Mouse (Mus musculus): ENCODE results near the gene 6430531B16Rik. TPM values are rescaled to one million over a fixed set of nuclear protein-coding genes. Genes with fewer than 3 reads are reported as not detected.

The 6430531B16Rik gene
- polyA plus RNA-seq, 1 experiment from 2014 or later: 0.34 TPM

GRCm38 (mm10) chr7:139975471-139975870, 3.1 kb downstream of the 6430531B16Rik start:
- Histone ChIP-seq H3K9ac (ENCODE audit: low read length) (no peak overlapping the region), H3K4me1 (ENCODE audit: control insufficient read depth, insufficient read depth, low read length) (peaks cover 10% of the 10 kb centered on the region), H3K27me3 (ENCODE audit: control insufficient read depth, insufficient read depth, low read length) (no peaks in the 10 kb centered on the region), H3K4me2 (ENCODE audit: low read depth, low read length) (no peak overlapping the region), H3K36me3 (ENCODE audit: control insufficient read depth, insufficient read depth, low read length) (no peaks in the 10 kb centered on the region), H3K9me3 (replicated peaks; ENCODE audit: control insufficient read depth, low read length) (no peaks in the 10 kb centered on the region), H3K27ac (ENCODE audit: low read length) (no peak overlapping the region), H3K4me3 (replicated peaks; ENCODE audit: low read length) (no peak overlapping the region)
- ATAC-seq (ENCODE audit: insufficient read depth, low FRiP score): no peak
- 49% methylated on average over 5 of the region's 5 CpGs for WGBS

- no peak for ATAC-seq (ENCODE audit: insufficient read depth, low FRiP score)
- Histone ChIP-seq H3K36me3 (ENCODE audit: control insufficient read depth, insufficient read depth, low read length) (no peaks in the 10 kb centered on the region), H3K27ac (ENCODE audit: low read length) (no peak overlapping the region; the same call in 1 of the 2 replicates), H3K9ac (ENCODE audit: low read length) (no peak overlapping the region), H3K4me2 (ENCODE audit: low read depth, low read length) (no peak overlapping the region), H3K27me3 (ENCODE audit: control insufficient read depth, insufficient read depth, low read length) (no peaks in the 10 kb centered on the region), H3K4me3 (replicated peaks; ENCODE audit: low read length) (no peak overlapping the region), H3K9me3 (replicated peaks; ENCODE audit: control insufficient read depth, low read length) (no peaks in the 10 kb centered on the region), H3K4me1 (ENCODE audit: control insufficient read depth, insufficient read depth, low read length) (peaks cover 9% of the 10 kb centered on the region)
- 83% methylated on average over 10 of the region's 10 CpGs for WGBS
Observed at GRCm38 (mm10) chr7:139974307-139974706, 4.2 kb downstream of the 6430531B16Rik start.

- Histone ChIP-seq H3K4me3 (replicated peaks; ENCODE audit: low read length) (no peak overlapping the region), H3K27me3 (ENCODE audit: control insufficient read depth, insufficient read depth, low read length) (no peaks in the 10 kb centered on the region), H3K9ac (ENCODE audit: low read length) (no peak overlapping the region)
Observed at GRCm38 (mm10) chr7:139972923-139973331, 5.6 kb downstream of the 6430531B16Rik start.

GRCm38 (mm10) chr7:139971436-139971835, 7.1 kb downstream of the 6430531B16Rik start:
- H3K9me3 ChIP-seq (replicated peaks; ENCODE audit: control insufficient read depth, low read length): no peaks in the 10 kb centered on the region
- 45% methylated on average over 6 of the region's 6 CpGs for WGBS
- H3K36me3 ChIP-seq (ENCODE audit: control insufficient read depth, insufficient read depth, low read length): no peaks in the 10 kb centered on the region
- no peak overlapping the region for H3K4me2 ChIP-seq (ENCODE audit: low read depth, low read length)
- H3K27ac ChIP-seq (ENCODE audit: low read length): peak overlapping the region; percentile 78
- peak; percentile 41; the same call in 1 of the 2 replicates for ATAC-seq (ENCODE audit: insufficient read depth, low FRiP score)
- H3K4me1 ChIP-seq (ENCODE audit: control insufficient read depth, insufficient read depth, low read length): no peaks in the 10 kb centered on the region; the same call in 1 of the 2 replicates
- H3K9ac ChIP-seq (ENCODE audit: low read length): 0 out of 2 replicates have a peak overlapping the region, but pooled peaks have one; percentile 2
- H3K4me3 ChIP-seq (replicated peaks; ENCODE audit: low read length): no peak overlapping the region
- no peaks in the 10 kb centered on the region for H3K27me3 ChIP-seq (ENCODE audit: control insufficient read depth, insufficient read depth, low read length)

More at GRCm38 (mm10) chr7:139972923-139973331, 5.6 kb downstream of the 6430531B16Rik start:
- no peaks in the 10 kb centered on the region for H3K36me3 ChIP-seq (ENCODE audit: control insufficient read depth, insufficient read depth, low read length)
- ATAC-seq (ENCODE audit: insufficient read depth, low FRiP score): no peak
- H3K27ac ChIP-seq (ENCODE audit: low read length): no peak overlapping the region
- H3K4me1 ChIP-seq (ENCODE audit: control insufficient read depth, insufficient read depth, low read length): no peaks in the 10 kb centered on the region; the same call in 1 of the 2 replicates
- H3K9me3 ChIP-seq (replicated peaks; ENCODE audit: control insufficient read depth, low read length): no peaks in the 10 kb centered on the region
- H3K4me2 ChIP-seq (ENCODE audit: low read depth, low read length): no peak overlapping the region

- ATAC-seq (ENCODE audit: insufficient read depth, low FRiP score): peak; percentile 26; the same call in 1 of the 2 replicates
- H3K4me2 ChIP-seq (ENCODE audit: low read depth, low read length): no peak overlapping the region
- H3K9ac ChIP-seq (ENCODE audit: low read length): no peak overlapping the region
- no peaks in the 10 kb centered on the region for H3K36me3 ChIP-seq (ENCODE audit: control insufficient read depth, insufficient read depth, low read length)
- H3K4me3 ChIP-seq (replicated peaks; ENCODE audit: low read length): no peak overlapping the region
- H3K27me3 ChIP-seq (ENCODE audit: control insufficient read depth, insufficient read depth, low read length): no peaks in the 10 kb centered on the region
- peak overlapping the region; percentile 78 for H3K27ac ChIP-seq (ENCODE audit: low read length)
- H3K4me1 ChIP-seq (ENCODE audit: control insufficient read depth, insufficient read depth, low read length): no peaks in the 10 kb centered on the region; the same call in 1 of the 2 replicates
- whole genome bisulfite sequencing: 64% methylated on average over 5 of the region's 5 CpGs
- H3K9me3 ChIP-seq (replicated peaks; ENCODE audit: control insufficient read depth, low read length): no peaks in the 10 kb centered on the region
Observed at GRCm38 (mm10) chr7:139970979-139971378, 7.6 kb downstream of the 6430531B16Rik start.

GRCm38 (mm10) chr7:139970216-139970919, 8.2 kb downstream of the 6430531B16Rik start:
- ATAC-seq (ENCODE audit: insufficient read depth, low FRiP score): peak; percentile 26; the same call in 1 of the 2 replicates
- peak overlapping the region; percentile 78; the same call in 1 of the 2 replicates for H3K27ac ChIP-seq (ENCODE audit: low read length)
- 71% methylated on average over 10 of the region's 10 CpGs for WGBS

GRCm38 (mm10) chr7:139969348-139970130, 9.0 kb downstream of the 6430531B16Rik start:
- Histone ChIP-seq H3K9ac (ENCODE audit: low read length) (no peak overlapping the region), H3K27ac (ENCODE audit: low read length) (peak overlapping the region; percentile 38; the same call in 1 of the 2 replicates), H3K36me3 (ENCODE audit: control insufficient read depth, insufficient read depth, low read length) (no peaks in the 10 kb centered on the region), H3K4me1 (ENCODE audit: control insufficient read depth, insufficient read depth, low read length) (no peaks in the 10 kb centered on the region; the same call in 1 of the 2 replicates), H3K4me2 (ENCODE audit: low read depth, low read length) (no peak overlapping the region), H3K27me3 (ENCODE audit: control insufficient read depth, insufficient read depth, low read length) (no peaks in the 10 kb centered on the region), H3K4me3 (replicated peaks; ENCODE audit: low read length) (no peak overlapping the region), H3K9me3 (replicated peaks; ENCODE audit: control insufficient read depth, low read length) (no peaks in the 10 kb centered on the region)
- no peak for ATAC-seq (ENCODE audit: insufficient read depth, low FRiP score)
- WGBS: 43% methylated on average over 10 of the region's 10 CpGs

More at GRCm38 (mm10) chr7:139970216-139970919, 8.2 kb downstream of the 6430531B16Rik start:
- Histone ChIP-seq H3K36me3 (ENCODE audit: control insufficient read depth, insufficient read depth, low read length) (no peaks in the 10 kb centered on the region), H3K27me3 (ENCODE audit: control insufficient read depth, insufficient read depth, low read length) (no peaks in the 10 kb centered on the region), H3K4me1 (ENCODE audit: control insufficient read depth, insufficient read depth, low read length) (no peaks in the 10 kb centered on the region; the same call in 1 of the 2 replicates), H3K4me3 (replicated peaks; ENCODE audit: low read length) (no peak overlapping the region), H3K9ac (ENCODE audit: low read length) (no peak overlapping the region; the same call in 1 of the 2 replicates), H3K4me2 (ENCODE audit: low read depth, low read length) (no peak overlapping the region), H3K9me3 (replicated peaks; ENCODE audit: control insufficient read depth, low read length) (no peaks in the 10 kb centered on the region)

GRCm38 (mm10) chr7:139968428-139968827, 10.1 kb downstream of the 6430531B16Rik start:
- Histone ChIP-seq H3K36me3 (ENCODE audit: control insufficient read depth, insufficient read depth, low read length) (no peaks in the 10 kb centered on the region), H3K9ac (ENCODE audit: low read length) (no peak overlapping the region), H3K4me3 (replicated peaks; ENCODE audit: low read length) (no peak overlapping the region), H3K4me1 (ENCODE audit: control insufficient read depth, insufficient read depth, low read length) (no peaks in the 10 kb centered on the region; the same call in 1 of the 2 replicates), H3K27ac (ENCODE audit: low read length) (no peak overlapping the region), H3K27me3 (ENCODE audit: control insufficient read depth, insufficient read depth, low read length) (no peaks in the 10 kb centered on the region), H3K9me3 (replicated peaks; ENCODE audit: control insufficient read depth, low read length) (no peaks in the 10 kb centered on the region), H3K4me2 (ENCODE audit: low read depth, low read length) (no peak overlapping the region)
- whole genome bisulfite sequencing: 51% methylated on average over 5 of the region's 5 CpGs
- ATAC-seq (ENCODE audit: insufficient read depth, low FRiP score): no peak

GRCm38 (mm10) chr7:139967175-139967574, 11.4 kb downstream of the 6430531B16Rik start:
- Histone ChIP-seq H3K4me1 (ENCODE audit: control insufficient read depth, insufficient read depth, low read length) (no peaks in the 10 kb centered on the region; the same call in 1 of the 2 replicates), H3K27me3 (ENCODE audit: control insufficient read depth, insufficient read depth, low read length) (no peaks in the 10 kb centered on the region), H3K9me3 (replicated peaks; ENCODE audit: control insufficient read depth, low read length) (no peaks in the 10 kb centered on the region), H3K9ac (ENCODE audit: low read length) (no peak overlapping the region), H3K27ac (ENCODE audit: low read length) (no peak overlapping the region), H3K4me3 (replicated peaks; ENCODE audit: low read length) (no peak overlapping the region), H3K36me3 (ENCODE audit: control insufficient read depth, insufficient read depth, low read length) (no peaks in the 10 kb centered on the region), H3K4me2 (ENCODE audit: low read depth, low read length) (no peak overlapping the region)
- WGBS: 37% methylated on average over 4 of the region's 4 CpGs
- no peak for ATAC-seq (ENCODE audit: insufficient read depth, low FRiP score)
